Comparison of ENCODE assay signal across 15 mouse cellular contexts in genomic region chr5:55551154-55551553, GRCm38 (mm10).
"Had no signal": no experiment of that assay in that cellular context is flagged by ENCODE, and none has a peak within 500 bp of the region (broad histone marks: within the 10 kb centered on the region; RNA-seq: fewer than 3 reads in every experiment).

No protein-coding gene starts in this region.

- H3K36me3 ChIP-seq: limb, embryonic 12.5 days; liver, embryonic 13.5 days; lung, embryonic 15.5 days; midbrain, embryonic 13.5 days had no signal

- DNase-seq: kidney, postnatal 10 days; kidney, postnatal 4 days; liver; liver, embryonic 13.5 days; liver, postnatal 0 days; lung, postnatal 14 days; right cerebral cortex, postnatal 25 days; thymus, postnatal 4 days had no signal

- H3K4me1 ChIP-seq: limb, embryonic 12.5 days; liver, embryonic 13.5 days; lung, embryonic 15.5 days; megakaryocyte, embryonic 14.5 days; midbrain, embryonic 13.5 days had no signal

- H3K27me3 ChIP-seq: limb, embryonic 12.5 days; liver, embryonic 13.5 days; lung, embryonic 15.5 days; megakaryocyte, embryonic 14.5 days; midbrain, embryonic 13.5 days had no signal

- ATAC-seq: liver, postnatal 0 days; midbrain, embryonic 13.5 days had no signal

- H3K4me2 ChIP-seq: limb, embryonic 12.5 days; liver, embryonic 13.5 days; lung, embryonic 15.5 days; midbrain, embryonic 13.5 days had no signal

- H3K9ac ChIP-seq: limb, embryonic 12.5 days; liver, embryonic 13.5 days; liver, postnatal 0 days; lung, embryonic 15.5 days; midbrain, embryonic 13.5 days had no signal

- H3K4me3 ChIP-seq: layer of hippocampus, adult 2 months; limb, embryonic 12.5 days; liver, embryonic 13.5 days; lung, embryonic 15.5 days; megakaryocyte, embryonic 14.5 days; midbrain, embryonic 13.5 days had no signal

- H3K27ac ChIP-seq: layer of hippocampus, adult 2 months; limb, embryonic 12.5 days; liver, embryonic 13.5 days; lung, embryonic 15.5 days; macrophage; midbrain, embryonic 13.5 days; stomach, postnatal 0 days had no signal

- H3K9me3 ChIP-seq: limb, embryonic 12.5 days; liver, embryonic 13.5 days; lung, embryonic 15.5 days; megakaryocyte, embryonic 14.5 days; midbrain, embryonic 13.5 days had no signal
